Mouse (Mus musculus) brain, embryonic 14.5 days (tissue): ENCODE results near the gene Podxl.

Experiments used
- CTCF ChIP-seq: fragments of 200-500 bp; IDR thresholded peaks from 2 replicates; pipeline ENCODE4 v1.5.1; 2012; ENCODE audit warnings: inconsistent platforms, mild to moderate bottlenecking, moderate library complexity, borderline replicate concordance; ENCODE audit not compliant: insufficient read depth, insufficient read length; ENCODE audit errors: extremely low read depth
- POLR2A ChIP-seq: fragments of 200-500 bp; IDR thresholded peaks from 2 replicates; pipeline ENCODE4 v1.6.1; 2012; ENCODE audit warnings: mild to moderate bottlenecking, inconsistent platforms, borderline replicate concordance; ENCODE audit not compliant: poor library complexity, insufficient read depth, insufficient read length, severe bottlenecking; ENCODE audit errors: extremely low read depth

GRCm38 (mm10) chr6:31564182-31564531 is 376 bp upstream of the Podxl start:
- no peak for TF ChIP-seq CTCF
- TF ChIP-seq POLR2A = no peak
